ENCODE assay signal across 8 mouse cellular contexts in genomic region chr4:49688594-49689288, GRCm38 (mm10). TPM values are rescaled to one million over a fixed set of nuclear protein-coding genes. Genes with fewer than 3 reads are reported as not detected.
DNase-seq lines count a peak whose midpoint lies in the region; ATAC-seq and TF ChIP-seq lines count a peak whose summit lies in the region.

No protein-coding gene starts in this region.

- no peaks in the 10 kb centered on the region for H3K27me3 ChIP-seq in hindbrain, postnatal 0 days (ENCODE audit: insufficient read depth, low read length)
- no peaks in the 10 kb centered on the region for H3K27me3 ChIP-seq in midbrain, embryonic 13.5 days

- H3K4me3 ChIP-seq in hindbrain, postnatal 0 days (ENCODE audit: low read length) = no peak overlapping the region
- H3K4me3 ChIP-seq in midbrain, embryonic 13.5 days (replicated peaks) = no peak overlapping the region

- DNase-seq in urinary bladder, postnatal 14 days (ENCODE audit: low spot score) = peak; percentile 31
- DNase-seq in urinary bladder, postnatal 10 days (ENCODE audit: low spot score) = no peak
- peak; percentile 56 for DNase-seq in brain, embryonic 18.5 days (ENCODE audit: low read depth, low spot score)
- peak; percentile 33 for DNase-seq in fibroblast of lung, adult 2 months (ENCODE audit: low read depth)
- DNase-seq in hindbrain, postnatal 0 days (ENCODE audit: low spot score) = peak; percentile 88
- peak; percentile 22 for DNase-seq in left cerebral cortex, adult 11 months (ENCODE audit: low spot score)
- DNase-seq in testis, postnatal 10 days (ENCODE audit: low spot score) = peak; percentile 43

- WGBS in hindbrain, postnatal 0 days = 13% methylated on average over 9 of the region's 9 CpGs
- 11% methylated on average over 9 of the region's 9 CpGs for WGBS in midbrain, embryonic 13.5 days

- ATAC-seq in hindbrain, postnatal 0 days = peak; percentile 85
- ATAC-seq in midbrain, embryonic 13.5 days = peak; percentile 94

- no peaks in the 10 kb centered on the region for H3K4me1 ChIP-seq in hindbrain, postnatal 0 days (ENCODE audit: insufficient read depth, low read length)
- H3K4me1 ChIP-seq in midbrain, embryonic 13.5 days (replicated peaks) = peaks cover 9% of the 10 kb centered on the region; the same call in 1 of the 2 replicates

- TF ChIP-seq CTCF in hindbrain, postnatal 0 days (IDR thresholded peaks at IDR 0.05; ENCODE audit: low read depth) = peak; percentile 92

- H3K36me3 ChIP-seq in hindbrain, postnatal 0 days (ENCODE audit: insufficient read depth, low read length) = no peaks in the 10 kb centered on the region
- H3K36me3 ChIP-seq in midbrain, embryonic 13.5 days = no peaks in the 10 kb centered on the region

- H3K9ac ChIP-seq in hindbrain, postnatal 0 days (replicated peaks; ENCODE audit: low read length) = no peak overlapping the region
- no peak overlapping the region for H3K9ac ChIP-seq in midbrain, embryonic 13.5 days (replicated peaks)

- no peak overlapping the region for H3K4me2 ChIP-seq in hindbrain, postnatal 0 days (ENCODE audit: low read depth, low read length)
- H3K4me2 ChIP-seq in midbrain, embryonic 13.5 days (replicated peaks) = no peak overlapping the region

- no peaks in the 10 kb centered on the region for H3K9me3 ChIP-seq in hindbrain, postnatal 0 days (ENCODE audit: low read length)
- no peaks in the 10 kb centered on the region for H3K9me3 ChIP-seq in midbrain, embryonic 13.5 days

- no peak overlapping the region for H3K27ac ChIP-seq in hindbrain, postnatal 0 days
- no peak overlapping the region for H3K27ac ChIP-seq in midbrain, embryonic 13.5 days

RNA-seq across cellular contexts. Expression of gene Ppp3r2, which starts 6.9 kb away (rescaled TPM):
- total RNA-seq in hindbrain, postnatal 0 days (2014; rRNA removed) = 0.31 and 0.32 TPM in 2 replicates
- polyA plus RNA-seq in hindbrain, postnatal 0 days (2015; fragmentation: Nextera tagmentation; extraction: Ambion mirVana) = 0.29 and 0.33 TPM in 2 replicates
- polyA plus RNA-seq in midbrain, embryonic 13.5 days (2015; fragmentation: Nextera tagmentation; extraction: Ambion mirVana) = 0.11 and 0.31 TPM in 2 replicates

RNA-seq across cellular contexts. Expression of gene Rnf20, which starts 56.9 kb away (rescaled TPM):
- total RNA-seq in hindbrain, postnatal 0 days (2014; rRNA removed) = 43.6 and 52.0 TPM in 2 replicates
- 44.8 and 45.2 TPM in 2 replicates for polyA plus RNA-seq in hindbrain, postnatal 0 days (2015; fragmentation: Nextera tagmentation; extraction: Ambion mirVana)
- polyA plus RNA-seq in midbrain, embryonic 13.5 days (2015; fragmentation: Nextera tagmentation; extraction: Ambion mirVana) = 66.2 and 68.8 TPM in 2 replicates
